ENCODE assay signal across 25 mouse cellular contexts in the genomic region with DNA sequence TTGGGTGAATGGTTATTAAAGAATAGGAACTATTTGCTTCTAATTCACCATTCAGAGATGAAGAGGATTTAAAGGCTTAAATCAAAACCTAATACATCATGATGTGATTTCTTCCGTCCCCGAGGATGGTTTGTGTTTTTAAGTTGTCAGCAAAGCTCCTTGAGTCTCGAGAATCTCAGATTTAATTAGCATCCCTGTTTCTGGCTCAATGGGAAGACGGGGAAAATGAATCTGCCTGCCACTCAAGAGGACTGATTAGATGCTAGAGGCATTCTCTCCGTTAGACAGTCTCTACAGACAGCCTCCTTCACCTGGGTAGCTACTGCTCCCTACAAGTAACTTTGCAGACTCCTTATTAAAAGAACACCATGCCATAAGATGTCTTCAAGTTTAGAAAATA. TPM values are rescaled to one million over a fixed set of nuclear protein-coding genes. Genes with fewer than 3 reads are reported as not detected.
DNase-seq lines count a peak whose midpoint lies in the region; ATAC-seq and TF ChIP-seq lines count a peak whose summit lies in the region.
"Had no signal": no experiment of that assay in that cellular context is flagged by ENCODE, and none has a peak within 500 bp of the region (broad histone marks: within the 10 kb centered on the region; RNA-seq: fewer than 3 reads in every experiment).

No protein-coding gene starts in this region.

- DNase-seq in midbrain, embryonic 14.5 days, result peak; percentile 56
- peak; percentile 29 for DNase-seq in brain, adult 2 months (ENCODE audit: low read depth, low spot score)
- peak; percentile 80 for DNase-seq in brain, embryonic 14.5 days (ENCODE audit: low read depth)
- DNase-seq: adrenal gland, adult 8-10 months; adrenal gland, postnatal 25 days; cerebellum, adult 11 months; cerebellum, adult 2 months; cerebellum, adult 9-11 months; cerebellum, postnatal 25 days; gastrocnemius, postnatal 14 days; heart, adult 11 months; kidney, adult 18-20 months had no signal

- no peaks in the 10 kb centered on the region for H3K27me3 ChIP-seq in forebrain, embryonic 16.5 days (replicated peaks; ENCODE audit: control insufficient read depth, insufficient read depth, low read length)
- H3K27me3 ChIP-seq in forebrain, embryonic 13.5 days, result no peaks in the 10 kb centered on the region
- no peaks in the 10 kb centered on the region for H3K27me3 ChIP-seq in midbrain, embryonic 14.5 days (ENCODE audit: control insufficient read depth, insufficient read depth, low read length)
- H3K27me3 ChIP-seq in midbrain, embryonic 13.5 days, result no peaks in the 10 kb centered on the region
- H3K27me3 ChIP-seq: embryonic facial prominence, embryonic 12.5 days; embryonic facial prominence, embryonic 15.5 days; hindbrain, embryonic 13.5 days had no signal

- WGBS in forebrain, embryonic 16.5 days, result 16% methylated on average over 5 of the region's 5 CpGs
- WGBS in forebrain, embryonic 13.5 days, result 17% methylated on average over 5 of the region's 5 CpGs
- 17% methylated on average over 5 of the region's 5 CpGs for WGBS in midbrain, embryonic 14.5 days
- 26% methylated on average over 5 of the region's 5 CpGs for WGBS in midbrain, embryonic 13.5 days

- H3K4me3 ChIP-seq in forebrain, embryonic 16.5 days (replicated peaks; ENCODE audit: low read length), result no peak overlapping the region
- H3K4me3 ChIP-seq in forebrain, embryonic 13.5 days, result no peak overlapping the region
- no peak overlapping the region for H3K4me3 ChIP-seq in midbrain, embryonic 14.5 days (replicated peaks; ENCODE audit: low read depth, low read length)
- no peak overlapping the region for H3K4me3 ChIP-seq in midbrain, embryonic 13.5 days (replicated peaks)
- H3K4me3 ChIP-seq: embryonic facial prominence, embryonic 12.5 days; embryonic facial prominence, embryonic 15.5 days; hindbrain, embryonic 13.5 days had no signal

- no peak overlapping the region for H3K4me2 ChIP-seq in forebrain, embryonic 16.5 days (ENCODE audit: low read length)
- H3K4me2 ChIP-seq in forebrain, embryonic 13.5 days, result no peak overlapping the region
- no peak overlapping the region for H3K4me2 ChIP-seq in midbrain, embryonic 14.5 days (ENCODE audit: low read length)
- H3K4me2 ChIP-seq in midbrain, embryonic 13.5 days (replicated peaks), result no peak overlapping the region
- H3K4me2 ChIP-seq: embryonic facial prominence, embryonic 12.5 days; embryonic facial prominence, embryonic 15.5 days; heart, embryonic 11.5 days; hindbrain, embryonic 13.5 days had no signal

- no peak for TF ChIP-seq POLR2A in brain, embryonic 14.5 days (IDR thresholded peaks at IDR 0.05; ENCODE audit: borderline replicate concordance, extremely low read depth, insufficient read depth, insufficient read length, poor library complexity, severe bottlenecking)

- no peak overlapping the region for H3K9ac ChIP-seq in forebrain, embryonic 16.5 days (replicated peaks; ENCODE audit: low read depth, low read length)
- H3K9ac ChIP-seq in forebrain, embryonic 13.5 days, result no peak overlapping the region
- no peak overlapping the region for H3K9ac ChIP-seq in midbrain, embryonic 14.5 days (replicated peaks; ENCODE audit: low read length)
- no peak overlapping the region for H3K9ac ChIP-seq in midbrain, embryonic 13.5 days (replicated peaks)
- H3K9ac ChIP-seq: embryonic facial prominence, embryonic 12.5 days; embryonic facial prominence, embryonic 15.5 days; hindbrain, embryonic 13.5 days had no signal

- no peak overlapping the region for H3K27ac ChIP-seq in forebrain, embryonic 16.5 days (ENCODE audit: low read length)
- no peak overlapping the region for H3K27ac ChIP-seq in forebrain, embryonic 13.5 days
- H3K27ac ChIP-seq in midbrain, embryonic 14.5 days (replicated peaks; ENCODE audit: low read depth, low read length), result no peak overlapping the region
- H3K27ac ChIP-seq in midbrain, embryonic 13.5 days, result no peak overlapping the region
- H3K27ac ChIP-seq: embryonic facial prominence, embryonic 12.5 days; embryonic facial prominence, embryonic 15.5 days; hindbrain, postnatal 0 days had no signal

- no peaks in the 10 kb centered on the region for H3K9me3 ChIP-seq in forebrain, embryonic 16.5 days (ENCODE audit: control insufficient read depth, low read length)
- no peaks in the 10 kb centered on the region for H3K9me3 ChIP-seq in forebrain, embryonic 13.5 days (replicated peaks)
- H3K9me3 ChIP-seq in midbrain, embryonic 14.5 days (ENCODE audit: control insufficient read depth, low read length), result no peaks in the 10 kb centered on the region
- no peaks in the 10 kb centered on the region for H3K9me3 ChIP-seq in midbrain, embryonic 13.5 days
- H3K9me3 ChIP-seq: embryonic facial prominence, embryonic 12.5 days; embryonic facial prominence, embryonic 15.5 days; hindbrain, embryonic 13.5 days had no signal

- TF ChIP-seq CTCF in brain, embryonic 14.5 days (IDR thresholded peaks at IDR 0.05; ENCODE audit: borderline replicate concordance, extremely low read depth, insufficient read depth, insufficient read length), result no peak

- peak; percentile 36; the same call in 1 of the 2 replicates for ATAC-seq in forebrain, embryonic 16.5 days
- no peak for ATAC-seq in forebrain, embryonic 13.5 days
- no peak for ATAC-seq in midbrain, embryonic 14.5 days (ENCODE audit: low FRiP score, low TSS enrichment)
- no peak for ATAC-seq in midbrain, embryonic 13.5 days
- ATAC-seq: CD4-positive, CD25-positive, alpha-beta regulatory T cell, adult 4 months; hindbrain, postnatal 0 days; inflammation-experienced regulatory T-cells, adult 6 months; intestine, embryonic 16.5 days had no signal

- H3K36me3 ChIP-seq in forebrain, embryonic 16.5 days (ENCODE audit: control insufficient read depth, insufficient read depth), result peaks cover 4% of the 10 kb centered on the region; the same call in 1 of the 2 replicates
- H3K36me3 ChIP-seq in forebrain, embryonic 13.5 days (ENCODE audit: poor library complexity, severe bottlenecking), result no peaks in the 10 kb centered on the region; the same call in 1 of the 2 replicates
- H3K36me3 ChIP-seq in midbrain, embryonic 14.5 days (ENCODE audit: control insufficient read depth, insufficient read depth, low read length), result 0 out of 2 replicates have a peak, but pooled peaks cover 3% of the 10 kb centered on the region
- peaks cover 11% of the 10 kb centered on the region for H3K36me3 ChIP-seq in midbrain, embryonic 13.5 days
- H3K36me3 ChIP-seq: embryonic facial prominence, embryonic 12.5 days; embryonic facial prominence, embryonic 15.5 days had no signal

- peaks cover 19% of the 10 kb centered on the region for H3K4me1 ChIP-seq in forebrain, embryonic 16.5 days (replicated peaks; ENCODE audit: control insufficient read depth, insufficient read depth, low read length)
- peaks cover 19% of the 10 kb centered on the region; the same call in 1 of the 2 replicates for H3K4me1 ChIP-seq in forebrain, embryonic 13.5 days
- H3K4me1 ChIP-seq in midbrain, embryonic 14.5 days (ENCODE audit: control insufficient read depth, insufficient read depth, low read length), result 0 out of 2 replicates have a peak, but pooled peaks cover 2% of the 10 kb centered on the region
- H3K4me1 ChIP-seq in midbrain, embryonic 13.5 days (replicated peaks), result peaks cover 17% of the 10 kb centered on the region; the same call in 1 of the 2 replicates
- H3K4me1 ChIP-seq: embryonic facial prominence, embryonic 12.5 days; embryonic facial prominence, embryonic 15.5 days had no signal

RNA-seq across cellular contexts. Expression of gene Cacng5, which starts 32.0 kb away (rescaled TPM):
- polyA plus RNA-seq in forebrain, embryonic 16.5 days (2015; fragmentation: Nextera tagmentation; extraction: Ambion mirVana), result 8.0 and 9.0 TPM in 2 replicates
- polyA plus RNA-seq in forebrain, embryonic 13.5 days (2015; fragmentation: Nextera tagmentation; extraction: Ambion mirVana), result 1.4 and 2.2 TPM in 2 replicates
- 7.6 and 8.4 TPM in 2 replicates for polyA plus RNA-seq in midbrain, embryonic 14.5 days (2014; fragmentation: Nextera tagmentation; extraction: Ambion mirVana)
- 3.8 and 4.1 TPM in 2 replicates for polyA plus RNA-seq in midbrain, embryonic 13.5 days (2015; fragmentation: Nextera tagmentation; extraction: Ambion mirVana)
- 3.9 and 5.4 TPM in 2 replicates for polyA plus RNA-seq in brain, embryonic 14.5 days (2012; rRNA removed)
- polyA plus RNA-seq: C2C12; CD4-positive, CD25-positive, alpha-beta regulatory T cell, adult 4 months; heart, embryonic 11.5 days; heart, postnatal 0 days; inflammation-experienced regulatory T-cells, adult 6 months had no signal

Comparison
In these comparisons a context has a peak if more than half of its experiments do, and no peak if none do; other contexts are left out.
1. DNase-seq: peak in every context shown above with its lines; median percentile 80 in brain, embryonic 14.5 days; 56 in midbrain, embryonic 14.5 days; 29 in brain, adult 2 months.